Mouse (Mus musculus): ENCODE data around the gene Henmt1.

Henmt1 gene

GRCm38 (mm10) chr3:108940001-108940633 lies 444 bp downstream of the Henmt1 start, which contains the start of gene Gm9857:
Gene Gm9857 (minus strand): TSS chr3:108940445.
- peak; percentile 41 for DNase-seq (ENCODE audit: low read depth, low spot score)

GRCm38 (mm10) chr3:108940996-108941395 lies 1.3 kb downstream of the Henmt1 start:
- no peak for DNase-seq (ENCODE audit: low read depth, low spot score)

- no peak for DNase-seq (ENCODE audit: low read depth, low spot score)
Observed at GRCm38 (mm10) chr3:108957976-108958375, 18.3 kb downstream of the Henmt1 start.

GRCm38 (mm10) chr3:108959680-108960295 lies 20.1 kb downstream of the Henmt1 start:
- DNase-seq (ENCODE audit: low read depth, low spot score) = no peak

GRCm38 (mm10) chr3:108961226-108961625 lies 21.6 kb downstream of the Henmt1 start:
- no peak for DNase-seq (ENCODE audit: low read depth, low spot score)

- DNase-seq (ENCODE audit: low read depth, low spot score) = no peak
Observed at GRCm38 (mm10) chr3:108961655-108962054, 22.0 kb downstream of the Henmt1 start.

GRCm38 (mm10) chr3:108963278-108963677 lies 23.6 kb downstream of the Henmt1 start:
- no peak for DNase-seq (ENCODE audit: low read depth, low spot score)

- no peak for DNase-seq (ENCODE audit: low read depth, low spot score)
Observed at GRCm38 (mm10) chr3:108963776-108964175, 24.1 kb downstream of the Henmt1 start.

GRCm38 (mm10) chr3:108964361-108965044 lies 24.8 kb downstream of the Henmt1 start:
- DNase-seq (ENCODE audit: low read depth, low spot score) = peak; percentile 77

GRCm38 (mm10) chr3:108966051-108966450 lies 26.4 kb downstream of the Henmt1 start:
- DNase-seq (ENCODE audit: low read depth, low spot score) = no peak

- DNase-seq (ENCODE audit: low read depth, low spot score) = no peak
Observed at GRCm38 (mm10) chr3:108973980-108974660, 34.4 kb downstream of the Henmt1 start.

GRCm38 (mm10) chr3:108974920-108975485 lies 35.3 kb downstream of the Henmt1 start:
- DNase-seq (ENCODE audit: low read depth, low spot score) = no peak

GRCm38 (mm10) chr3:108977340-108978030 lies 37.8 kb downstream of the Henmt1 start:
- DNase-seq (ENCODE audit: low read depth, low spot score) = peak; percentile 76

- no peak for DNase-seq (ENCODE audit: low read depth, low spot score)
Observed at GRCm38 (mm10) chr3:108981946-108982345, 42.3 kb downstream of the Henmt1 start.

GRCm38 (mm10) chr3:108983989-108984388 lies 44.3 kb downstream of the Henmt1 start:
- DNase-seq (ENCODE audit: low read depth, low spot score) = no peak

GRCm38 (mm10) chr3:108986534-108986933 lies 46.9 kb downstream of the Henmt1 start:
- DNase-seq (ENCODE audit: low read depth, low spot score) = no peak

GRCm38 (mm10) chr3:108987009-108987659 lies 47.5 kb downstream of the Henmt1 start:
- no peak for DNase-seq (ENCODE audit: low read depth, low spot score)

GRCm38 (mm10) chr3:108989971-108990548 lies 50.4 kb downstream of the Henmt1 start:
- no peak for DNase-seq (ENCODE audit: low read depth, low spot score)

- no peak for DNase-seq (ENCODE audit: low read depth, low spot score)
Observed at GRCm38 (mm10) chr3:108994477-108994876, 54.8 kb downstream of the Henmt1 start.

GRCm38 (mm10) chr3:108995379-108995778 lies 55.7 kb downstream of the Henmt1 start:
- DNase-seq (ENCODE audit: low read depth, low spot score) = no peak
